Mouse (Mus musculus) macrophage (primary cell): ENCODE measurements at regions not wholly inside any gene's neighbourhood (a gene's known extent, or its start where the extent isn't known, plus 50 kb on each side); places are given as distances from the start of the nearest gene placed in this dataset.

Experiments used
- H3K27ac ChIP-seq: fragments of 350-480 bp; formaldehyde crosslinking; 2 replicates; pipeline ENCODE4 v1.9.0; 2021
- H3K36me3 ChIP-seq: fragments of 350-480 bp; formaldehyde crosslinking; 2 replicates; pipeline ENCODE4 v1.9.0; 2021; ENCODE audit errors: inconsistent target
- H3K4me3 ChIP-seq: fragments of 350-480 bp; formaldehyde crosslinking; 2 replicates; pipeline ENCODE4 v1.9.0; 2021; ENCODE audit errors: inconsistent target
- H3K79me2 ChIP-seq: fragments of 350-480 bp; formaldehyde crosslinking; 2 replicates; pipeline ENCODE4 v1.9.0; 2021; ENCODE audit errors: inconsistent target
- WGBS: methylation state at CpG from one replicate; pipeline ENCODE4 v1.1.7; 2026; ENCODE audit warnings: inconsistent platforms; ENCODE audit not compliant: missing documents; 5-methylcytosine and 5-hydroxymethylcytosine counted together

GRCm38 (mm10) chr7:129689464-129689863 lies 97.8 kb downstream of the Wdr11 start:
- H3K27ac ChIP-seq: no peak overlapping the region
- 100% methylated on average over 3 of the region's 3 CpGs for WGBS
- H3K4me3 ChIP-seq: no peak overlapping the region
- H3K36me3 ChIP-seq: no peaks in the 10 kb centered on the region
- H3K79me2 ChIP-seq: no peaks in the 10 kb centered on the region

DNA sequence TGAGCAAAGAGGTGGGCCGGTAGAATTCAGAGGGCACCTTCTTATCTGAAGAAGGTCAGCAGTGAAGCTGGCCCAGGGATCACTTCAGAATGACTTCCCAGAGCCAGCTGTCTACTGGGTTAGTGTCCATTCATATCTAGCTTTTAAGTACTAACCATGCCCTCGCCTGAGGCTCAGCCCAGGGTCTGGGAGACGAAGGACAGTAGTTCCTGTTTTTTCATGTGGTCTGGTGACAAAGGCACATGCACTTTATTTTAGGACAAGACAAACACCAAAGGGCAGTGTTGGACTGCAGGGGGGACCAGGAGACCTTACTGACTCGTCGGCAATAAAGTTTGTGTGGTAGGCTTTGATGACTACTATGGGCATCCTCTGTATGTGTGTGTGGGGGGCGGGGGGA lies 99.2 kb downstream of the Wdr11 start:
- 60% methylated on average over 6 of the region's 6 CpGs for WGBS

GRCm38 (mm10) chr7:129691619-129692071 lies 100.0 kb downstream of the Wdr11 start:
- no peak overlapping the region for H3K4me3 ChIP-seq
- no peaks in the 10 kb centered on the region for H3K79me2 ChIP-seq
- no peaks in the 10 kb centered on the region for H3K36me3 ChIP-seq
- H3K27ac ChIP-seq: no peak overlapping the region
- 78% methylated on average over 3 of the region's 3 CpGs for WGBS

More for the DNA sequence above, 99.2 kb downstream of the Wdr11 start:
- H3K4me3 ChIP-seq: no peak overlapping the region
- H3K79me2 ChIP-seq: no peaks in the 10 kb centered on the region
- no peak overlapping the region for H3K27ac ChIP-seq
- H3K36me3 ChIP-seq: no peaks in the 10 kb centered on the region

GRCm38 (mm10) chr7:129693635-129694034 lies 102.0 kb downstream of the Wdr11 start:
- Histone ChIP-seq H3K79me2 (no peaks in the 10 kb centered on the region), H3K4me3 (no peak overlapping the region), H3K27ac (no peak overlapping the region), H3K36me3 (no peaks in the 10 kb centered on the region)
- WGBS: 52% methylated on average over 9 of the region's 9 CpGs

- Histone ChIP-seq H3K4me3 (no peak overlapping the region), H3K79me2 (no peaks in the 10 kb centered on the region), H3K36me3 (no peaks in the 10 kb centered on the region), H3K27ac (no peak overlapping the region)
These were observed 102.5 kb downstream of the Wdr11 start for GRCm38 (mm10) chr7:129694168-129694567.

DNA sequence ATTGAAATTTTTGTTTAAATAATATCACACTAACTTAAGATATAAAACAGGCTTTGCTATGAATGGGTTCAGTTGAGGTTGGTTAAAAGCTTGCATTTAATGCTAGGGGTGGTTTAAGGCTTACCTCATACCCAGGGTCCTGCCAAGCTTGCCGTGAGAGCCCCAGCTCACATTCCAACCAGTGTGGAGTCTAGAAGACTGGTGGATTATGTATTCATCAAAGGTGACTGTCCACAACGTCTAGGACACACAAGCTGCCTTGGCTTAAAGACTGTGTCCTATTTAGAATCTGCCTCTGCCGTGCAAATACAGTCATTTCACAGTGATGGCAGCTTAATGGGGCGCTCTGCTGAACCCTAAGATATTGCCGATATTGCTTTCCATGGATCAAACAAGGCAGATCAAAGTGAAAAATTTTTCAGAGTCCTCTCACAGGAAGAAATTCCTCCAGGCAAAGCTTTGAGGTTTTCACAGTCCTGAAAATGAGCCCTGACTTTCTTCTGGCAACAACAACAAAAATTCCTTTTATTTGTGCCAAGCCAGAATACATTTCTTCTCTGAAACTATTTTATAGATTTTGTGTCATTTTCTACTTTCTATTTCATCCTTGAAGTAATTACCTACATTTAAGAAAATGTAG lies 108.4 kb downstream of the Wdr11 start:
- 93% methylated on average over 5 of the region's 5 CpGs for WGBS
- Histone ChIP-seq H3K36me3 (no peaks in the 10 kb centered on the region), H3K79me2 (no peaks in the 10 kb centered on the region), H3K4me3 (no peak overlapping the region), H3K27ac (no peak overlapping the region)

DNA sequence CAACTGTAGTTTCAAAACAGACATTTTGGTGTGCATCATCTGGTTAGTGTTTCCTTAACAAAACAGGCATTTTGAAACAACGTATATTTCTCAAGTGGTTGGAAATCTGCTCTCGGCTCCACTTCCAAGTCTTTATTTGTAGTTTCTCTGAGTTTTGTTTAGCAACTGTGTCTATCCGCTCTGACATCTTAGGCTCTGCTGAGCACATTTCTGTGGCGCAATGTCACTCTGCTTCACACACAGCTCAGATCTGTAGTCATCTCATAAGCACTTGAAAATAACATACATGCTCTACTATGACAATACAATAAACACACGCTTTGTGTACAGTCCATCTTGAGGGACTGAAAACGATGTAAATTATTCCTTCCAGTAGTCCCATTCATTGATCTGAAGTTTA lies 135.9 kb downstream of the Wdr11 start:
- H3K4me3 ChIP-seq: no peak overlapping the region
- WGBS: 87% methylated on average over 5 of the region's 6 CpGs
- no peaks in the 10 kb centered on the region for H3K36me3 ChIP-seq

GRCm38 (mm10) chr7:129729709-129730238 lies 138.1 kb downstream of the Wdr11 start:
- Histone ChIP-seq H3K36me3 (no peaks in the 10 kb centered on the region), H3K27ac (no peak overlapping the region), H3K79me2 (no peaks in the 10 kb centered on the region), H3K4me3 (no peak overlapping the region)
- WGBS: 92% methylated on average over 11 of the region's 11 CpGs

More for the DNA sequence above, 135.9 kb downstream of the Wdr11 start:
- H3K79me2 ChIP-seq: no peaks in the 10 kb centered on the region
- no peak overlapping the region for H3K27ac ChIP-seq

GRCm38 (mm10) chr7:129730785-129731352 lies 139.2 kb downstream of the Wdr11 start:
- WGBS: 27% methylated on average over 4 of the region's 7 CpGs
- no peak overlapping the region for H3K27ac ChIP-seq

GRCm38 (mm10) chr7:129742657-129743056 lies 151.0 kb downstream of the Wdr11 start:
- H3K36me3 ChIP-seq: no peaks in the 10 kb centered on the region
- H3K79me2 ChIP-seq: no peaks in the 10 kb centered on the region
- H3K4me3 ChIP-seq: no peak overlapping the region
- no peak overlapping the region for H3K27ac ChIP-seq
- 91% methylated on average over 4 of the region's 4 CpGs for WGBS

More at GRCm38 (mm10) chr7:129730785-129731352, 139.2 kb downstream of the Wdr11 start:
- H3K79me2 ChIP-seq: no peaks in the 10 kb centered on the region
- no peaks in the 10 kb centered on the region for H3K36me3 ChIP-seq
- H3K4me3 ChIP-seq: no peak overlapping the region

- Histone ChIP-seq H3K4me3 (no peak overlapping the region), H3K36me3 (no peaks in the 10 kb centered on the region), H3K27ac (no peak overlapping the region), H3K79me2 (no peaks in the 10 kb centered on the region)
- WGBS: 89% methylated on average over 16 of the region's 16 CpGs
These were observed 152.4 kb downstream of the Wdr11 start for GRCm38 (mm10) chr7:129743955-129744666.

GRCm38 (mm10) chr7:129746639-129747038 lies 155.0 kb downstream of the Wdr11 start:
- H3K79me2 ChIP-seq: no peaks in the 10 kb centered on the region
- H3K4me3 ChIP-seq: no peak overlapping the region
- H3K27ac ChIP-seq: no peak overlapping the region
- WGBS: 50% methylated on average over 5 of the region's 5 CpGs
- no peaks in the 10 kb centered on the region for H3K36me3 ChIP-seq

DNA sequence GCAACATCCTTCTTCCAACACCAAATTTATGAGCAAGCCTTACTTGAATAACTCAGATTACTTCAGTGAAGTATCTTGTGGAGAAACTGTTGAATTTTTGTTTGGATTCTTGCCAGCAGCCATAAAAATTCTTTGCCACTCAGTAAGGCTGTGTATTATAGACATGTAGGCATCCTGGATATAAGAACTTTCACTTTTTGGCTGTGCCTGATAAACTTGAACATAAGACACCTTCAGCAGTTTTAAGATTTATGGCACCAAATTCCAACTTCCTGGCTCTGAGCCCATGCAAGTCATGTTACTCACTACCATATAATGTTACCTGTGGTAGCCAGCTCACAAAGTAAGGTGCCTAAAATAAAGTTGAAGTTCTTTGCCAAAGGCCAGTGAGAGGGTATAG lies 159.3 kb downstream of the Wdr11 start:
- H3K36me3 ChIP-seq: no peaks in the 10 kb centered on the region
- H3K4me3 ChIP-seq: no peak overlapping the region
- H3K79me2 ChIP-seq: no peaks in the 10 kb centered on the region
- no peak overlapping the region for H3K27ac ChIP-seq

DNA sequence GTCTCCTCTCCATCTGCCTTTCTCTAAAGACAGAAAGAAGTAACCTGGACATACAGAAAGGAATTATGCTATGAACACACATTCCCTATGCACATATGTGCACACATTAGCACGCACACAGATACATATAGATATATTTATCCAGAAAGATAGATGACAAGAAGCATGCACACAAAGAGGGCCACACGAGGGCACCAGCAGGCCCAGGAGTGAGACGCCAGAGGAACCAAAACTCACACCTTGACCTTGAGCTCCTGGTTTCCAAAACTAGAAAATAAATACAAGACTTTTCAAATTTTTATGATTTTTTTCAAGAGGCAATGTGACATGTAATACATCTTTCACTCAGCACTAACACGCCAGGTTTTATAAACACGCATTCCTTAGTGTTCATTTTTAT lies 163.1 kb downstream of the Wdr11 start:
- Histone ChIP-seq H3K4me3 (no peak overlapping the region), H3K27ac (no peak overlapping the region), H3K36me3 (no peaks in the 10 kb centered on the region), H3K79me2 (no peaks in the 10 kb centered on the region)
- WGBS: 88% methylated on average over 5 of the region's 5 CpGs

GRCm38 (mm10) chr7:129756138-129756537 lies 164.5 kb downstream of the Wdr11 start:
- 73% methylated on average over 5 of the region's 6 CpGs for WGBS
- Histone ChIP-seq H3K36me3 (no peaks in the 10 kb centered on the region), H3K79me2 (no peaks in the 10 kb centered on the region), H3K27ac (no peak overlapping the region), H3K4me3 (no peak overlapping the region)
